Mouse (Mus musculus) midbrain, embryonic 12.5 days (tissue): Measurements from ENCODE around the gene Pcbp1. TPM values are rescaled to one million over a fixed set of nuclear protein-coding genes. Genes with fewer than 3 reads are reported as not detected.
"Not testable (repeated sequence)": the region's sequence is repeated elsewhere in the genome, so short reads cannot be mapped to it uniquely, and the experiment has no call there.

Source experiments
- ATAC-seq: fragments of 200-750 bp; cut with Nextera tagmentation; 2 replicates; pipeline ENCODE4 v1.8.0; 2017; ENCODE audit warnings: low read depth, moderate TSS enrichment, moderate library complexity; ENCODE audit not compliant: low FRiP score
- H3K27ac ChIP-seq: fragments of 300-500 bp; sonication (generic); replicated peaks from 2 replicates; pipeline ENCODE4 v1.5.1; 2016; ENCODE audit warnings: mild to moderate bottlenecking
- H3K27me3 ChIP-seq: fragments of 300-500 bp; sonication (generic); 2 replicates; pipeline ENCODE4 v1.6.1; 2016; ENCODE audit warnings: mild to moderate bottlenecking
- H3K36me3 ChIP-seq: fragments of 300-500 bp; sonication (generic); 2 replicates; pipeline ENCODE4 v1.6.1; 2016
- H3K4me1 ChIP-seq: fragments of 300-500 bp; sonication (generic); 2 replicates; pipeline ENCODE4 v1.6.1; 2016
- H3K4me2 ChIP-seq: fragments of 300-500 bp; sonication (generic); replicated peaks from 2 replicates; pipeline ENCODE4 v1.6.1; 2016; ENCODE audit warnings: mild to moderate bottlenecking, moderate library complexity
- H3K4me3 ChIP-seq: fragments of 300-500 bp; sonication (generic); 2 replicates; pipeline ENCODE4 v1.5.1; 2016; ENCODE audit warnings: mild to moderate bottlenecking
- H3K9ac ChIP-seq: fragments of 300-500 bp; sonication (generic); replicated peaks from 2 replicates; pipeline ENCODE4 v1.6.1; 2016; ENCODE audit warnings: mild to moderate bottlenecking, moderate library complexity
- H3K9me3 ChIP-seq: fragments of 300-500 bp; sonication (generic); 2 replicates; pipeline ENCODE4 v1.6.1; 2016; ENCODE audit warnings: mild to moderate bottlenecking
- WGBS: fragments of 180-500 bp; shearing (Covaris S2); methylation state at CpG from one replicate; pipeline ENCODE4 v1.1.7; 2016; 5-methylcytosine and 5-hydroxymethylcytosine counted together
- polyA plus RNA-seq: library from polyadenylated mRNA; unstranded; fragments of >200 nt; fragmentation: Nextera tagmentation; extraction: Ambion mirVana; gene quantifications from 2 replicates; pipeline ENCODE4 v1.2.1, GENCODE M21; 2016

The Pcbp1 gene
- polyA plus RNA-seq, 1 experiment from 2014 or later: 570 TPM

- Histone ChIP-seq H3K27ac (no peak overlapping the region), H3K4me1 (0 out of 2 replicates have a peak, but pooled peaks cover 3% of the 10 kb centered on the region), H3K4me3 (no peak overlapping the region), H3K36me3 (no peaks in the 10 kb centered on the region), H3K9ac (no peak overlapping the region), H3K9me3 (no peaks in the 10 kb centered on the region), H3K27me3 (no peaks in the 10 kb centered on the region), H3K4me2 (no peak overlapping the region)
- WGBS: 71% methylated on average over 5 of the region's 5 CpGs
- ATAC-seq: no peak
Observed at GRCm38 (mm10) chr6:86499571-86500109, 26.5 kb downstream of the Pcbp1 start.

DNA sequence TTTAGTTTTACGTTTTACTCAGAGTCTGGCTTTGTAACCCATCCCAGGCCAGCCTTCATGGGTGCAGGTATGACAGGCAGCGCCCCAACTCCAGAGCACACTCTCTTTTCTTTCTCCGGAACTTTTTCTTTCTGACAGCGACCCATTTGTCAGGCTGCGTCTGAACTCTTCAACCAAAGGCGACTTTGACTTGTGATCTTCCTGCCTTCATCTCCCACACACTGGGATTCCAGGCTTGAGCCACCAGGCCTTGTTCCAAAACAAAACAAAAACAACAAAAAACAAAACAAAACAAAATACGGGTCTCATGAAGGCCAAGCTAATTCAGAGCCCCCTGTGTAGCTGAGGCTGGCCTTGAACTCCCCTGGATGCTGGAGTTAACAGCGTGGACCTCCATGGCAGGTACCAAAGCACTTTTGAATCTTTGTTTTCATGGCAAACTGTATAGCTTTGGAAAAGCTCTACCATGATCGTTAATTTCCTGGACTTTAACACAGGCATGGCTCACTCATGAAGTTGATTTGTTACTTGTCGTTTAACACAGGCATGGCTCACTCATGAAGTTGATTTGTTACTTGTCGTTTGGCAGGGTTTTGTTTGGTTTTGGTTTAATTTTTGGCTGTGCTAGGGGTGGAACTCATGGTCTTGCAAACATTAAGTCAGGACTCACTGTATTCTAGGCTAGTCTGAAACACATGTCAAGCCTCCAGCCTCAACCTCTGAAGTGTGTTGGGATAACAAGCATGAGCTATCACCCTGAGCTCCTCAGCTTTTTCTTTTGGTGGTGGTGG is 28.0 kb downstream of the Pcbp1 start:
- H3K4me3 ChIP-seq: no peak overlapping the region
- H3K27me3 ChIP-seq: no peaks in the 10 kb centered on the region
- H3K9ac ChIP-seq: no peak overlapping the region
- no peak for ATAC-seq
- H3K9me3 ChIP-seq: no peaks in the 10 kb centered on the region
- H3K36me3 ChIP-seq: no peaks in the 10 kb centered on the region
- H3K27ac ChIP-seq: no peak overlapping the region
- no peak overlapping the region for H3K4me2 ChIP-seq
- H3K4me1 ChIP-seq: 0 out of 2 replicates have a peak, but pooled peaks cover 3% of the 10 kb centered on the region
- WGBS: 81% methylated on average over 11 of the region's 11 CpGs

GRCm38 (mm10) chr6:86497071-86497815 is 28.9 kb downstream of the Pcbp1 start:
- WGBS: 25% methylated on average over 13 of the region's 13 CpGs
- 0 out of 2 replicates have a peak overlapping the region, but pooled peaks have one; percentile 2 for H3K4me2 ChIP-seq
- no peak for ATAC-seq
- no peak overlapping the region for H3K27ac ChIP-seq
- no peaks in the 10 kb centered on the region for H3K27me3 ChIP-seq
- no peaks in the 10 kb centered on the region for H3K36me3 ChIP-seq
- 0 out of 2 replicates have a peak, but pooled peaks cover 3% of the 10 kb centered on the region for H3K4me1 ChIP-seq
- no peak overlapping the region for H3K9ac ChIP-seq
- no peak overlapping the region for H3K4me3 ChIP-seq
- H3K9me3 ChIP-seq: no peaks in the 10 kb centered on the region

DNA sequence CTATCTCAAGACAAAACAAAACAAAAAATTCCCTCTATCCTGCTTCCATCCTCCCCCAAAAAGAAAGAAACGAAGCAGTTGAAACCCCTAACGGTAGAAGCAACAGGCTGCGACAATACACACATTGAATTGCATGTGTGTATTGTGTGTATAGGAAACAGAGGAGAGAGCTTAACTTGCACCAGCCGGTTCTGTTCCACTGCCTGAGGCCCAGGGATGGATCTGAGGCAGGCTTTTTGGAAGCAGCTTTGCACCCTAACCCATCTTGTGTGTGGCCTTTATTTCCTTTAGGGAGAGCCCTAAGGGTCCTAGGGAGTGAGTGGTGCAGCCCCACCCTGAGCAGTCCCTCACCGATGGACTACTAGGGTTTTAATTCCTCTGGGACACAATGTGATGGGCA is 29.5 kb downstream of the Pcbp1 start:
- WGBS: 74% methylated on average over 5 of the region's 5 CpGs
- H3K27me3 ChIP-seq: no peaks in the 10 kb centered on the region
- no peak overlapping the region for H3K9ac ChIP-seq
- H3K36me3 ChIP-seq: no peaks in the 10 kb centered on the region
- H3K4me1 ChIP-seq: 0 out of 2 replicates have a peak, but pooled peaks cover 3% of the 10 kb centered on the region
- ATAC-seq: no peak
- H3K4me2 ChIP-seq: no peak overlapping the region
- no peaks in the 10 kb centered on the region for H3K9me3 ChIP-seq
- H3K4me3 ChIP-seq: no peak overlapping the region
- H3K27ac ChIP-seq: no peak overlapping the region

DNA sequence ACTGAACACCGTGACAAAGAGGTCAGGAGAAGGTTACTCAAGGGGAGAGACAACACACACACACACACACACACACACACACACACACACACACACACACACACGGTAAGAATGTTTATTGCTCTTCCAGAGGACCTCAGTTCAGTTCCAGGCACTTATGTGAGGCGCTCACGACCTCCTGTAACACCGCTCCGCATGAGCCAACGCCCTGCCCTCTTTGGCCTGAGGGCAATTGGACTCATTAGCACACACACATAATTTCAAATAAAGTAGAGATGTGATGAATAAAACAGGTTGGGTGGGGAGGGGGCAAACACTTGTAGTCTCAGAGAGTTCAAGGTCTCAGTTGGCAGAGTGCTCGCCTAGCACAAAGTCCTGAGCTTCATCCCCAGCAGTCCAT is 30.0 kb downstream of the Pcbp1 start:
- H3K4me1 ChIP-seq: 0 out of 2 replicates have a peak, but pooled peaks cover 3% of the 10 kb centered on the region
- H3K27ac ChIP-seq: no peak overlapping the region
- no peaks in the 10 kb centered on the region for H3K9me3 ChIP-seq
- no peaks in the 10 kb centered on the region for H3K27me3 ChIP-seq
- ATAC-seq: no peak
- H3K9ac ChIP-seq: no peak overlapping the region
- H3K4me2 ChIP-seq: no peak overlapping the region
- H3K36me3 ChIP-seq: no peaks in the 10 kb centered on the region
- no peak overlapping the region for H3K4me3 ChIP-seq
- WGBS: 83% methylated on average over 8 of the region's 8 CpGs

GRCm38 (mm10) chr6:86495661-86496060 is 30.5 kb downstream of the Pcbp1 start:
- H3K36me3 ChIP-seq: no peaks in the 10 kb centered on the region
- H3K9ac ChIP-seq: no peak overlapping the region
- no peak for ATAC-seq
- WGBS: 46% methylated on average over 3 of the region's 3 CpGs
- no peak overlapping the region for H3K4me3 ChIP-seq
- H3K4me1 ChIP-seq: 0 out of 2 replicates have a peak, but pooled peaks cover 3% of the 10 kb centered on the region
- H3K27me3 ChIP-seq: no peaks in the 10 kb centered on the region
- H3K9me3 ChIP-seq: no peaks in the 10 kb centered on the region
- no peak overlapping the region for H3K4me2 ChIP-seq
- no peak overlapping the region for H3K27ac ChIP-seq

GRCm38 (mm10) chr6:86494767-86495166 is 31.4 kb downstream of the Pcbp1 start:
- Histone ChIP-seq H3K27ac (no peak overlapping the region), H3K4me2 (no peak overlapping the region), H3K4me3 (no peak overlapping the region), H3K9ac (no peak overlapping the region), H3K27me3 (no peaks in the 10 kb centered on the region), H3K4me1 (0 out of 2 replicates have a peak, but pooled peaks cover 3% of the 10 kb centered on the region), H3K9me3 (no peaks in the 10 kb centered on the region), H3K36me3 (no peaks in the 10 kb centered on the region)
- 95% methylated on average over 7 of the region's 7 CpGs for WGBS
- no peak for ATAC-seq

DNA sequence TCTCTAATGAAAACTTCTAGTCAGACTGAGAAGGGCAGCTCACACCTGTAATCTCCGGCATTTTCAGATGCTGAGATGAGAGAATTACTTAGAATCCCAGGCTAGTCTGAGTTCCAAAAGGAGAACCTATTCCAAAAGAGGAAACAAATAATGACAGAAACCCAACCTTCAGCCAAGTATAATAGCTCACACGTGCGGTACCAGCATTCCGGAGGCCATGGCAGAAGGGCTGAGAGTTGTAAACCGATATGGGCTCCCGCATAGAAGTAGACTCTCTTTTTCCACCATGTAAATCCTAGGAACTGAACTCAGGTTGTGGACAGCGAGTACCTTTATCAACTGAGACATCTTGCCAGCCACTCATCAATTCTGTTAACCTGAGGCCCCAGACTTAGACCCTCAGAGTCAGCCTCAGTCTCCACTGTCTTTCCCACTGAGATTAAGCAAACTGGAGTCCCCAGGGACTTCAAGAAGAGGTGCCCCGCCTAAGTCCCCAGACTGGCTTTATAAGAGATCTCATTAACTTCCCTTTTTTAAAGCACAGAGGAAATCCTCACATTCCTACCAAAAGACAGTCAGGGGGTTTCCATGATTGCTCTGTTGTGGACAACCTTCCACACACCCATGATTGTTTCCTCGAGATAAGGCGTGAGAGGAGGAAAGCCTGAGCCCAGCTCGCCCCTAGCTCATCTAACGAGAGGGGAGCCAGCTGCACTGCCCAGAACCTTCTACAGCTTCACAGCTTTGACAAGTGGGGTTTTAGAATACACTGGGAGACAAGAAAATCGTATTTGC is 32.5 kb downstream of the Pcbp1 start:
- WGBS: 82% methylated on average over 13 of the region's 13 CpGs
- ATAC-seq: no peak
- Histone ChIP-seq H3K4me2 (no peak overlapping the region), H3K27me3 (no peaks in the 10 kb centered on the region), H3K4me1 (0 out of 2 replicates have a peak, but pooled peaks cover 3% of the 10 kb centered on the region), H3K36me3 (no peaks in the 10 kb centered on the region), H3K9ac (no peak overlapping the region), H3K4me3 (no peak overlapping the region), H3K9me3 (no peaks in the 10 kb centered on the region), H3K27ac (no peak overlapping the region)

DNA sequence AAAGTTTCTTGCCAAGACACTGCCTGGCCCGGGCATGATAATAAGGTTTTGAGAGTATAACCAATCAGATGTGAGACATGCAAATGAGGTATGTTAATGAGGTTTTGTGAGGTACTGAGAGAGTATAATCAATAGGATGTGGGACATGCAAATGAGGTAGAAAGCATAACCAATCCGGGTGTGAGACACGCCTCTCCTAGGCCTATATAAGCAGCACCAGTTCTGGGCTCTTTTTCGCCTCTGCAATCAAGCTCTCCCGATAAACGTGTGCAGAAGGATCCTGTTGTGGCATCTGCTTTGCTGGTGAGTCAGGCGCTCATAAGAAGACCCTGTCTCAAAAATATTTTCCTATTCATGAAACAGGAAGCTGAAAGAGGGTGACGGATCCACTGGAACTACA is 35.7 kb downstream of the Pcbp1 start:
- ATAC-seq, H3K4me2 ChIP-seq, H3K27ac ChIP-seq, H3K4me3 ChIP-seq, H3K27me3 ChIP-seq, H3K9me3 ChIP-seq, H3K36me3 ChIP-seq, H3K9ac ChIP-seq: not testable (repeated sequence)
- WGBS: 90% methylated on average over 8 of the region's 8 CpGs
- H3K4me1 ChIP-seq: peaks cover 15% of the 10 kb centered on the region

DNA sequence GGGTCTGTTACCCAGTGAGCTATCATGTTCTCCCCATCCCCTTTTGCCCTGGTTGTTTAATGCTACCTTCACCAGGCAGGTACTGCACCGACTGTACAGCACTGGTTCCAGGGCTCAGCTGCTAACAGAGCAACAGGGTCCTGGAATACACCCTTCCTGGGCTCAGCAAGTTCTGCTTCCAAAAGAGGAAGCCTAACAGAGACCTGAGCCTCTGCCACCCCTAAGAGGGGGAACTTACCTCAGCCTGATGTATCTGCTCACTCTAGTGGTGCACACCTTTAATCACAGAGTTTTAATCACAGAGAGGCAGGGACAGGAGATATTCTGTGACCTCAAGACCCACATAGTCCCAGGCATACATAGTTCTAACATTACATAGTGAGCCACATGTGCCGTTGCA is 36.2 kb downstream of the Pcbp1 start:
- Histone ChIP-seq H3K4me1 (peaks cover 15% of the 10 kb centered on the region), H3K4me3 (no peak overlapping the region), H3K4me2 (no peak overlapping the region), H3K36me3 (no peaks in the 10 kb centered on the region), H3K27me3 (no peaks in the 10 kb centered on the region), H3K9ac (no peak overlapping the region), H3K9me3 (no peaks in the 10 kb centered on the region), H3K27ac (no peak overlapping the region)
- ATAC-seq: no peak
- 90% methylated on average over 2 of the region's 2 CpGs for WGBS

DNA sequence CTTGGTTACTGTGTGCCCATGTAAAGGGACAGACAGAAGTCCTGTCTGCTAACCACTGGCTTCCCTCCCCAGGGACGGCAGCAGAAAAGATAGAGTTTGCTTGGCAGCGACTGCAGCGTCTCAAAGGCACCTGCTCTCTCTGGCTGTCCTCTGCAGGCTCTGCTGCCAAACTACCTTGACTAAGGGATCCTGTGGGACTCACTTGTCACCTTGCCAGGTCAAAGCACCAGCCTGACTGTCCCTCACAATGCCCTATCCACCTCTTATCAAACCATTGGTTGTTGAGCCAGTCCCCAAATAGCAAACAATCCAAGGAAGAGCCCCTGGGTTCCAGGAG is 38.0 kb downstream of the Pcbp1 start:
- ATAC-seq: no peak; the same call in 1 of the 2 replicates
- H3K4me1 ChIP-seq: peaks cover 15% of the 10 kb centered on the region
- H3K9me3 ChIP-seq: no peaks in the 10 kb centered on the region
- no peaks in the 10 kb centered on the region for H3K36me3 ChIP-seq
- H3K4me3 ChIP-seq: no peak overlapping the region
- H3K9ac ChIP-seq: peak overlapping the region; percentile 49
- H3K4me2 ChIP-seq: peak overlapping the region; percentile 43
- 28% methylated on average over 3 of the region's 3 CpGs for WGBS
- peak overlapping the region; percentile 98 for H3K27ac ChIP-seq
- H3K27me3 ChIP-seq: no peaks in the 10 kb centered on the region
